Mouse (Mus musculus): ENCODE data around the gene Chaf1a. TPM values are rescaled to one million over a fixed set of nuclear protein-coding genes. Genes with fewer than 3 reads are reported as not detected.

Chaf1a gene
- polyA plus RNA-seq, 1 experiment from 2014 or later: 14.2 TPM

- Histone ChIP-seq H3K9ac (ENCODE audit: low read depth, low read length) (0 out of 2 replicates have a peak overlapping the region, but pooled peaks have one; percentile 35), H3K4me1 (ENCODE audit: control insufficient read depth, insufficient read depth, low read length) (peaks cover 10% of the 10 kb centered on the region; the same call in 1 of the 2 replicates), H3K36me3 (ENCODE audit: control insufficient read depth, insufficient read depth, low read length) (no peaks in the 10 kb centered on the region), H3K9me3 (ENCODE audit: control insufficient read depth, low read length) (peaks cover 16% of the 10 kb centered on the region), H3K4me2 (ENCODE audit: low read depth, low read length) (peak overlapping the region; percentile 27; the same call in 1 of the 2 replicates), H3K4me3 (ENCODE audit: low read depth, low read length) (peak overlapping the region; percentile 4), H3K27ac (replicated peaks; ENCODE audit: low read depth, low read length) (no peak overlapping the region), H3K27me3 (replicated peaks; ENCODE audit: control insufficient read depth, insufficient read depth, low read length) (peaks cover 77% of the 10 kb centered on the region)
- WGBS: 5% methylated on average over 58 of the region's 66 CpGs
- DNase-seq (ENCODE audit: low spot score) (no peak), ATAC-seq (ENCODE audit: low read depth) (no peak)
Observed at GRCm38 (mm10) chr17:56119981-56120880, 80.0 kb downstream of the Chaf1a start.

GRCm38 (mm10) chr17:56121826-56122225 lies 81.6 kb downstream of the Chaf1a start, which contains the start of gene Lrg1:
Gene Lrg1 (minus strand): TSS chr17:56122001.
- Histone ChIP-seq H3K9ac (ENCODE audit: low read depth, low read length) (no peak within 1 kb of the TSS), H3K36me3 (ENCODE audit: control insufficient read depth, insufficient read depth, low read length) (no peaks in the 10 kb centered on the region), H3K9me3 (ENCODE audit: control insufficient read depth, low read length) (peaks cover 16% of the 10 kb centered on the region), H3K4me2 (ENCODE audit: low read depth, low read length) (no peak within 1 kb of the TSS), H3K4me1 (ENCODE audit: control insufficient read depth, insufficient read depth, low read length) (peaks cover 10% of the 10 kb centered on the region; the same call in 1 of the 2 replicates), H3K27ac (replicated peaks; ENCODE audit: low read depth, low read length) (no peak within 1 kb of the TSS), H3K4me3 (ENCODE audit: low read depth, low read length) (no peak within 1 kb of the TSS), H3K27me3 (replicated peaks; ENCODE audit: control insufficient read depth, insufficient read depth, low read length) (peaks cover 77% of the 10 kb centered on the region)
- WGBS: 59% methylated on average over 2 of the region's 2 CpGs
- no peak for DNase-seq (ENCODE audit: low spot score)
- no peak for ATAC-seq (ENCODE audit: low read depth)

Other genes starting within 250 kb of the Chaf1a start
- gene Zfp119a, start 161.5 kb upstream of the Chaf1a start, polyA plus RNA-seq (2014; fragmentation: Nextera tagmentation; extraction: Ambion mirVana): 8.5 and 11.7 TPM in 2 replicates
- 7.9 and 10.4 TPM in 2 replicates for gene Zfp959, start 148.3 kb upstream of the Chaf1a start, polyA plus RNA-seq (2014; fragmentation: Nextera tagmentation; extraction: Ambion mirVana)
- gene Zfp119b, start 90.9 kb upstream of the Chaf1a start, polyA plus RNA-seq (2014; fragmentation: Nextera tagmentation; extraction: Ambion mirVana): 6.0 and 7.3 TPM in 2 replicates
- 3.5 and 4.2 TPM in 2 replicates for gene Ebi3, start 87.8 kb upstream of the Chaf1a start, polyA plus RNA-seq (2014; fragmentation: Nextera tagmentation; extraction: Ambion mirVana)
- 16.8 and 20.2 TPM in 2 replicates for gene Yju2, start 81.3 kb upstream of the Chaf1a start, polyA plus RNA-seq (2014; fragmentation: Nextera tagmentation; extraction: Ambion mirVana)
- 11.0 and 18.9 TPM in 2 replicates for gene Shd, start 70.0 kb upstream of the Chaf1a start, polyA plus RNA-seq (2014; fragmentation: Nextera tagmentation; extraction: Ambion mirVana)
- gene Fsd1, start 53.9 kb upstream of the Chaf1a start, polyA plus RNA-seq (2014; fragmentation: Nextera tagmentation; extraction: Ambion mirVana): 13.0 and 19.8 TPM in 2 replicates
- gene Stap2, start 34.9 kb upstream of the Chaf1a start, polyA plus RNA-seq (2014; fragmentation: Nextera tagmentation; extraction: Ambion mirVana): 12.4 and 14.1 TPM in 2 replicates
- gene Mpnd, start 34.7 kb upstream of the Chaf1a start, polyA plus RNA-seq (2014; fragmentation: Nextera tagmentation; extraction: Ambion mirVana): 81.8 and 107 TPM in 2 replicates
- gene Sh3gl1, start 3.8 kb upstream of the Chaf1a start, polyA plus RNA-seq (2014; fragmentation: Nextera tagmentation; extraction: Ambion mirVana): 156 and 167 TPM in 2 replicates
- 32.7 and 39.8 TPM in 2 replicates for gene Ubxn6, start 34.6 kb downstream of the Chaf1a start, polyA plus RNA-seq (2014; fragmentation: Nextera tagmentation; extraction: Ambion mirVana)
- 75.6 and 84.3 TPM in 2 replicates for gene Hdgfl2, start 39.2 kb downstream of the Chaf1a start, polyA plus RNA-seq (2014; fragmentation: Nextera tagmentation; extraction: Ambion mirVana)
- 0.08 and 0.33 TPM in 2 replicates for gene Plin4, start 69.4 kb downstream of the Chaf1a start, polyA plus RNA-seq (2014; fragmentation: Nextera tagmentation; extraction: Ambion mirVana)
- 0.54 and 0.57 TPM in 2 replicates for gene Plin5, start 77.2 kb downstream of the Chaf1a start, polyA plus RNA-seq (2014; fragmentation: Nextera tagmentation; extraction: Ambion mirVana)
- gene Lrg1, start 81.6 kb downstream of the Chaf1a start, polyA plus RNA-seq (2014; fragmentation: Nextera tagmentation; extraction: Ambion mirVana): 0.62 and 1.3 TPM in 2 replicates
- 4.3 and 5.4 TPM in 2 replicates for gene Sema6b, start 99.9 kb downstream of the Chaf1a start, polyA plus RNA-seq (2014; fragmentation: Nextera tagmentation; extraction: Ambion mirVana)
- 10.2 and 12.3 TPM in 2 replicates for gene Tnfaip8l1, start 122.0 kb downstream of the Chaf1a start, polyA plus RNA-seq (2014; fragmentation: Nextera tagmentation; extraction: Ambion mirVana)
- gene Mydgf, start 143.5 kb downstream of the Chaf1a start, polyA plus RNA-seq (2014; fragmentation: Nextera tagmentation; extraction: Ambion mirVana): 98.8 and 99.5 TPM in 2 replicates
- 32.5 and 37.1 TPM in 2 replicates for gene Dpp9, start 178.5 kb downstream of the Chaf1a start, polyA plus RNA-seq (2014; fragmentation: Nextera tagmentation; extraction: Ambion mirVana)
- gene Fem1a, start 216.4 kb downstream of the Chaf1a start, polyA plus RNA-seq (2014; fragmentation: Nextera tagmentation; extraction: Ambion mirVana): 19.6 and 20.5 TPM in 2 replicates
- gene Ticam1, start 236.3 kb downstream of the Chaf1a start, polyA plus RNA-seq (2014; fragmentation: Nextera tagmentation; extraction: Ambion mirVana): 6.9 and 8.1 TPM in 2 replicates